Mouse (Mus musculus) megakaryocyte, embryonic 14.5 days (primary cell): ENCODE results near the gene Gm42688.

Experiments used
- FLI1 ChIP-seq: IDR thresholded peaks from 2 replicates; pipeline ENCODE4 v1.6.1; 2012; ENCODE audit warnings: low read length, inconsistent platforms, mixed read lengths
- GATA1 ChIP-seq: IDR thresholded peaks from 3 replicates; pipeline ENCODE4 v1.6.1; 2012; ENCODE audit warnings: mixed read lengths, low read length, inconsistent platforms, borderline replicate concordance

- TF ChIP-seq GATA1 = no peak
- TF ChIP-seq FLI1 = no peak
Measured at GRCm38 (mm10) chr6:83087205-83087925, 14.1 kb upstream of the Gm42688 start.
